Mouse (Mus musculus): ENCODE measurements around the gene Ybx3. TPM values are rescaled to one million over a fixed set of nuclear protein-coding genes. Genes with fewer than 3 reads are reported as not detected.

Gene Ybx3
- total and polyA plus RNA-seq, 3 experiments: 60.1 to 267 (median 187) TPM

- peak; percentile 25 for DNase-seq
Observed at GRCm38 (mm10) chr6:131383713-131384330, 4.5 kb downstream of the Ybx3 start.

GRCm38 (mm10) chr6:131382984-131383337 is 5.3 kb downstream of the Ybx3 start:
- DNase-seq: peak; percentile 62

GRCm38 (mm10) chr6:131382232-131382983 is 5.9 kb downstream of the Ybx3 start:
- DNase-seq: peak; percentile 75

- DNase-seq: no peak
Observed at GRCm38 (mm10) chr6:131378858-131379428, 9.3 kb downstream of the Ybx3 start.

GRCm38 (mm10) chr6:131377378-131377777 is 10.9 kb downstream of the Ybx3 start:
- no peak for DNase-seq

GRCm38 (mm10) chr6:131374594-131375340 is 13.5 kb downstream of the Ybx3 start:
- no peak for DNase-seq

- no peak for DNase-seq
Observed at GRCm38 (mm10) chr6:131373160-131373559, 15.1 kb downstream of the Ybx3 start.

- DNase-seq: no peak
Observed at GRCm38 (mm10) chr6:131370767-131371166, 17.5 kb downstream of the Ybx3 start.

GRCm38 (mm10) chr6:131369866-131370616 is 18.2 kb downstream of the Ybx3 start:
- DNase-seq: no peak

- no peak for DNase-seq
Observed at GRCm38 (mm10) chr6:131367101-131367500, 21.2 kb downstream of the Ybx3 start.

- no peak for DNase-seq
Observed at GRCm38 (mm10) chr6:131364353-131364752, 23.9 kb downstream of the Ybx3 start.

GRCm38 (mm10) chr6:131362987-131363765 is 25.1 kb downstream of the Ybx3 start:
- no peak for DNase-seq

- DNase-seq: no peak
Observed at GRCm38 (mm10) chr6:131360693-131361092, 27.6 kb downstream of the Ybx3 start.

- no peak for DNase-seq
Observed at GRCm38 (mm10) chr6:131359543-131359942, 28.7 kb downstream of the Ybx3 start.

- DNase-seq: no peak
Observed at GRCm38 (mm10) chr6:131354913-131355312, 33.4 kb downstream of the Ybx3 start.

GRCm38 (mm10) chr6:131353352-131353919 is 34.8 kb downstream of the Ybx3 start, which contains the start of gene Styk1:
Styk1 (minus strand) TSS chr6:131353597.
- peak; percentile 83 for DNase-seq

- no peak for DNase-seq
Observed at GRCm38 (mm10) chr6:131347026-131347425, 41.2 kb downstream of the Ybx3 start.

- DNase-seq: peak; percentile 12
Observed at GRCm38 (mm10) chr6:131344346-131344745, 43.9 kb downstream of the Ybx3 start.

GRCm38 (mm10) chr6:131340082-131340481 is 48.2 kb downstream of the Ybx3 start:
- no peak for DNase-seq

- DNase-seq: no peak
Observed at GRCm38 (mm10) chr6:131339309-131339708, 49.0 kb downstream of the Ybx3 start.

- no peak for DNase-seq
Observed at GRCm38 (mm10) chr6:131338787-131339186, 49.5 kb downstream of the Ybx3 start.
